ENCODE assay signal across 8 mouse cellular contexts in genomic region chr10:76725682-76726285, GRCm38 (mm10). TPM values are rescaled to one million over a fixed set of nuclear protein-coding genes. Genes with fewer than 3 reads are reported as not detected.
DNase-seq lines count a peak whose midpoint lies in the region; ATAC-seq and TF ChIP-seq lines count a peak whose summit lies in the region.

Gene Col6a1, minus strand, starts transcription at chr10:76726168.

- peak within 1 kb of the TSS; percentile 49 for H3K9ac ChIP-seq in heart, embryonic 15.5 days

- no peak within 1 kb of the TSS for H3K27ac ChIP-seq in spleen, adult 2 months (ENCODE audit: insufficient read depth, low read length)
- H3K27ac ChIP-seq in embryonic facial prominence, embryonic 10.5 days (replicated peaks): peak within 1 kb of the TSS; percentile 76
- peak within 1 kb of the TSS; percentile 61 for H3K27ac ChIP-seq in heart, embryonic 15.5 days

- DNase-seq in spleen, adult 2 months (ENCODE audit: low read depth in 1 of 2, low spot score in 2 of 2): no peak
- DNase-seq in spleen, postnatal 14 days (ENCODE audit: low spot score in 2 of 2): no peak
- peak; percentile 68 for DNase-seq in embryonic facial prominence, embryonic 10.5 days (ENCODE audit: low spot score)
- DNase-seq in layer of hippocampus, postnatal 25 days (ENCODE audit: extremely low spot score in 1 of 2, low spot score in 1 of 2): no peak
- peak; percentile 24 for DNase-seq in lung, postnatal 25 days (ENCODE audit: low spot score)
- no peak for DNase-seq in T-cell, adult 2 months (ENCODE audit: low spot score)

- H3K4me3 ChIP-seq in spleen, adult 2 months (ENCODE audit: extremely low read depth, insufficient read depth, insufficient read length): peak within 1 kb of the TSS; percentile 23; the same call in 1 of the 2 replicates
- peak within 1 kb of the TSS; percentile 36 for H3K4me3 ChIP-seq in embryonic facial prominence, embryonic 10.5 days
- H3K4me3 ChIP-seq in heart, embryonic 15.5 days: peak within 1 kb of the TSS; percentile 46

- ATAC-seq in heart, embryonic 15.5 days (replicated peaks; ENCODE audit: insufficient number of reproducible peaks, insufficient read depth, low FRiP score, low read depth): 0 out of 2 replicates have a peak, but pooled peaks have one; percentile 37
- ATAC-seq in megakaryocyte, adult 5-6 weeks (ENCODE audit: poor library complexity, severe bottlenecking): no peak

- WGBS in spleen, adult 2 months: 52% methylated on average over 9 of the region's 9 CpGs
- WGBS in embryonic facial prominence, embryonic 10.5 days: 28% methylated on average over 9 of the region's 9 CpGs
- WGBS in heart, embryonic 15.5 days: 19% methylated on average over 9 of the region's 9 CpGs

- H3K4me2 ChIP-seq in heart, embryonic 15.5 days: peak within 1 kb of the TSS; percentile 60

- TF ChIP-seq CTCF in spleen, adult 2 months (IDR thresholded peaks at IDR 0.05; ENCODE audit: extremely low read depth, insufficient read depth, insufficient read length, insufficient replicate concordance): no peak

- H3K36me3 ChIP-seq in spleen, adult 2 months (ENCODE audit: control insufficient read depth, insufficient read depth, low read length): no peaks in the 10 kb centered on the region
- no peaks in the 10 kb centered on the region for H3K36me3 ChIP-seq in embryonic facial prominence, embryonic 10.5 days (replicated peaks)
- H3K36me3 ChIP-seq in heart, embryonic 15.5 days: 0 out of 2 replicates have a peak, but pooled peaks cover 11% of the 10 kb centered on the region

- no peaks in the 10 kb centered on the region for H3K27me3 ChIP-seq in spleen, adult 2 months (ENCODE audit: control insufficient read depth, insufficient read depth, low read length)
- H3K27me3 ChIP-seq in embryonic facial prominence, embryonic 10.5 days (replicated peaks; ENCODE audit: low read depth, poor library complexity, severe bottlenecking): no peaks in the 10 kb centered on the region
- H3K27me3 ChIP-seq in heart, embryonic 15.5 days: no peaks in the 10 kb centered on the region

- TF ChIP-seq POLR2A in spleen, adult 2 months (IDR thresholded peaks at IDR 0.05; ENCODE audit: low read depth, low read length): no peak

- no peaks in the 10 kb centered on the region for H3K9me3 ChIP-seq in embryonic facial prominence, embryonic 10.5 days
- H3K9me3 ChIP-seq in heart, embryonic 15.5 days (replicated peaks): no peaks in the 10 kb centered on the region

- no peaks in the 10 kb centered on the region for H3K4me1 ChIP-seq in spleen, adult 2 months (ENCODE audit: control insufficient read depth, insufficient read depth, insufficient read length)
- H3K4me1 ChIP-seq in embryonic facial prominence, embryonic 10.5 days: peaks cover 28% of the 10 kb centered on the region
- H3K4me1 ChIP-seq in heart, embryonic 15.5 days (replicated peaks): peaks cover 31% of the 10 kb centered on the region

RNA-seq across cellular contexts. Expression of gene Col6a1, which starts in this region (rescaled TPM):
- polyA plus RNA-seq in spleen, adult 2 months (2012; rRNA removed): 13.5 and 14.3 TPM in 2 replicates
- 7.0 and 12.3 TPM in 2 replicates for polyA plus RNA-seq in embryonic facial prominence, embryonic 10.5 days (2016; fragmentation: Nextera tagmentation; extraction: Ambion mirVana)
- polyA plus RNA-seq in heart, embryonic 15.5 days (2015; fragmentation: Nextera tagmentation; extraction: Ambion mirVana): 90.9 and 128 TPM in 2 replicates
- total RNA-seq in layer of hippocampus, postnatal 25 days (2021): 10 to 100 TPM; 16.6 to 19.7 TPM
- 0.09 and 0.41 TPM in 2 replicates for total RNA-seq in megakaryocyte, adult 5-6 weeks (2015)
- 0.40 and 0.41 TPM in 2 replicates for total RNA-seq in megakaryocyte, adult 5-6 weeks (2017)

Comparison
In these comparisons a context has a peak if more than half of its experiments do, and no peak if none do; other contexts are left out.
1. RNA of gene Col6a1 (total RNA-seq): 16.6 to 19.7 TPM in layer of hippocampus, postnatal 25 days; 0.09 to 0.41 TPM in megakaryocyte, adult 5-6 weeks; every median in the first group is over 10 times any median in the second.
2. DNase-seq: peak in embryonic facial prominence, embryonic 10.5 days (single experiment) and lung, postnatal 25 days (single experiment); none in spleen, adult 2 months (0 of 2), spleen, postnatal 14 days (0 of 2), layer of hippocampus, postnatal 25 days (0 of 2) and T-cell, adult 2 months (single experiment).
3. Peak in every context shown above with its lines, with median percentiles within 50 percentile points of each other: H3K4me3 ChIP-seq.